12 mouse cellular contexts compared by ENCODE assay signal in the genomic region with DNA sequence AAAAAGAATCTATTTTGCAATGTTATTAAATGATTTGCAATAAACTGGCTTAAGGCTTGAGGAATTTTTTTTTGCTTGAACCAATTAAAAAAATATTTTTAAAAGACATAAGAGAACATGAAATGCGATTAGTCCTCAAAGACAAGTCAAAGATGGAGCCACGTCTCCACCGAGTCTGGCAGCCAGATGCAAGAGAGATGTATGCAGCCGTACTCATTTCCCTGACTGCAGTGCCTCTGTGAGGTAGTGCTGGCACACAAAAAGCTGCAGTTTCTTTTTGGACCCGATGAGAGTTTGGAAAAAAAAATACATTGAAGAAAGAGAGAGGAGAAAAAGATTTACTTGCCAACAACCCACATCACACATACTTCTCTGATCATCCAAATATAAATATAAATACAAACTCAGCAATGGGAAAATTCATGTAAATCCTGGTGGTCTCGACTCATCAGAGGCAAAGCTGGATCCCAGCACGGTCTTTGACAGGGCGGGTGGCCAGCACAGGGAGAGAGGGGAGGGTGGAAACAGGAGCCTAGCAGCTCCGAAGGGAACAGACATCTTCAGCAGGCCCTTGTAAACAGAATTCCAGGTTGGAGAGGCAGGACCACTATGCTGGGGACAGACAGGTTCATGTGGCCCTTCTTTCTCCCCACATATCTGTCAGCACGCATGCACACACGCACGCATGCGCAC. TPM values are rescaled to one million over a fixed set of nuclear protein-coding genes. Genes with fewer than 3 reads are reported as not detected.
A peak's percentile ranks its signal among the peaks of the same experiment; 100 is the strongest.
DNase-seq lines count a peak whose midpoint lies in the region; ATAC-seq and TF ChIP-seq lines count a peak whose summit lies in the region.
"Had no signal": no experiment of that assay in that cellular context is flagged by ENCODE, and none has a peak within 500 bp of the region (broad histone marks: within the 10 kb centered on the region; RNA-seq: fewer than 3 reads in every experiment).

No protein-coding gene starts in this region.

- 0 out of 2 replicates have a peak, but pooled peaks have one; percentile 37 for ATAC-seq in forebrain, embryonic 15.5 days (replicated peaks)
- no peak for ATAC-seq in forebrain, embryonic 12.5 days (ENCODE audit: low FRiP score)
- no peak for ATAC-seq in intestine, postnatal 0 days
- no peak for ATAC-seq in megakaryocyte, adult 5-6 weeks (ENCODE audit: poor library complexity, severe bottlenecking)

- peaks cover 25% of the 10 kb centered on the region for H3K4me1 ChIP-seq in forebrain, embryonic 15.5 days
- peaks cover 16% of the 10 kb centered on the region for H3K4me1 ChIP-seq in forebrain, embryonic 12.5 days
- peaks cover 22% of the 10 kb centered on the region for H3K4me1 ChIP-seq in embryonic facial prominence, embryonic 10.5 days
- no peaks in the 10 kb centered on the region for H3K4me1 ChIP-seq in intestine, postnatal 0 days (replicated peaks; ENCODE audit: control insufficient read depth, insufficient read depth, low read length)

- H3K4me3 ChIP-seq in forebrain, embryonic 15.5 days = no peak overlapping the region
- no peak overlapping the region for H3K4me3 ChIP-seq in forebrain, embryonic 12.5 days (replicated peaks)
- no peak overlapping the region for H3K4me3 ChIP-seq in embryonic facial prominence, embryonic 10.5 days
- no peak overlapping the region for H3K4me3 ChIP-seq in intestine, postnatal 0 days (ENCODE audit: low read depth, low read length)
- H3K4me3 ChIP-seq: heart, embryonic 12.5 days had no signal

- no peaks in the 10 kb centered on the region for H3K27me3 ChIP-seq in forebrain, embryonic 15.5 days
- H3K27me3 ChIP-seq in forebrain, embryonic 12.5 days = no peaks in the 10 kb centered on the region
- H3K27me3 ChIP-seq in embryonic facial prominence, embryonic 10.5 days (replicated peaks; ENCODE audit: low read depth, poor library complexity, severe bottlenecking) = no peaks in the 10 kb centered on the region
- no peaks in the 10 kb centered on the region for H3K27me3 ChIP-seq in intestine, postnatal 0 days (replicated peaks; ENCODE audit: control insufficient read depth, insufficient read depth, low read length)
- H3K27me3 ChIP-seq: heart, embryonic 12.5 days had no signal

- H3K9ac ChIP-seq in forebrain, embryonic 15.5 days (replicated peaks) = no peak overlapping the region
- no peak overlapping the region for H3K9ac ChIP-seq in forebrain, embryonic 12.5 days
- no peak overlapping the region for H3K9ac ChIP-seq in intestine, postnatal 0 days (ENCODE audit: low read depth, low read length)
- H3K9ac ChIP-seq: heart, embryonic 12.5 days had no signal

- peaks cover 7% of the 10 kb centered on the region for H3K36me3 ChIP-seq in forebrain, embryonic 15.5 days
- peaks cover 69% of the 10 kb centered on the region for H3K36me3 ChIP-seq in forebrain, embryonic 12.5 days (replicated peaks)
- peaks cover 83% of the 10 kb centered on the region for H3K36me3 ChIP-seq in embryonic facial prominence, embryonic 10.5 days (replicated peaks)
- H3K36me3 ChIP-seq in intestine, postnatal 0 days (ENCODE audit: control insufficient read depth, insufficient read depth) = no peaks in the 10 kb centered on the region; the same call in 1 of the 2 replicates

- TF ChIP-seq CTCF in intestine, postnatal 0 days (IDR thresholded peaks at IDR 0.05; ENCODE audit: low read depth) = no peak

- H3K27ac ChIP-seq in forebrain, embryonic 15.5 days (replicated peaks) = peak overlapping the region; percentile 16
- no peak overlapping the region for H3K27ac ChIP-seq in forebrain, embryonic 12.5 days
- peak overlapping the region; percentile 21; the same call in 1 of the 2 replicates for H3K27ac ChIP-seq in embryonic facial prominence, embryonic 10.5 days (replicated peaks)
- H3K27ac ChIP-seq in intestine, postnatal 0 days (ENCODE audit: low read depth, low read length) = peak overlapping the region; percentile 21; the same call in 1 of the 2 replicates

- no peak overlapping the region for H3K4me2 ChIP-seq in forebrain, embryonic 15.5 days (replicated peaks)
- no peak overlapping the region for H3K4me2 ChIP-seq in forebrain, embryonic 12.5 days
- no peak overlapping the region for H3K4me2 ChIP-seq in intestine, postnatal 0 days (replicated peaks; ENCODE audit: low read depth)
- H3K4me2 ChIP-seq: heart, embryonic 12.5 days; liver, embryonic 11.5 days had no signal

- intact Hi-C loops in left cerebral cortex, postnatal 4 days (cut with DNase I) = no loop called here

- 64% methylated on average over 13 of the region's 13 CpGs for WGBS in forebrain, embryonic 15.5 days
- WGBS in forebrain, embryonic 12.5 days = 87% methylated on average over 13 of the region's 13 CpGs
- 77% methylated on average over 13 of the region's 13 CpGs for WGBS in embryonic facial prominence, embryonic 10.5 days
- 74% methylated on average over 13 of the region's 13 CpGs for WGBS in intestine, postnatal 0 days

- H3K9me3 ChIP-seq in forebrain, embryonic 15.5 days = no peaks in the 10 kb centered on the region
- H3K9me3 ChIP-seq in forebrain, embryonic 12.5 days = no peaks in the 10 kb centered on the region
- no peaks in the 10 kb centered on the region for H3K9me3 ChIP-seq in embryonic facial prominence, embryonic 10.5 days
- H3K9me3 ChIP-seq in intestine, postnatal 0 days (ENCODE audit: control insufficient read depth) = no peaks in the 10 kb centered on the region

- peak; percentile 65 for DNase-seq in left cerebral cortex, postnatal 4 days
- no peak for DNase-seq in left cerebral cortex, adult 9 months (ENCODE audit: low spot score in 2 of 2)
- DNase-seq in embryonic facial prominence, embryonic 10.5 days (ENCODE audit: low spot score) = no peak
- no peak for DNase-seq in testis, postnatal 10 days (ENCODE audit: low spot score)
- DNase-seq: layer of hippocampus, adult 9-11 months; thymus, postnatal 25 days had no signal

RNA-seq across cellular contexts. Expression of gene Boc, which starts 48.0 kb away (rescaled TPM):
- polyA plus RNA-seq in forebrain, embryonic 15.5 days (2015; fragmentation: Nextera tagmentation; extraction: Ambion mirVana) = 15.3 and 16.9 TPM in 2 replicates
- 28.3 and 31.0 TPM in 2 replicates for polyA plus RNA-seq in forebrain, embryonic 12.5 days (2016; fragmentation: Nextera tagmentation; extraction: Ambion mirVana)
- 10 to 100 TPM; 20.0 to 22.4 TPM for total RNA-seq in left cerebral cortex, postnatal 4 days (2021)
- polyA plus RNA-seq in embryonic facial prominence, embryonic 10.5 days (2016; fragmentation: Nextera tagmentation; extraction: Ambion mirVana) = 14.2 and 14.3 TPM in 2 replicates
- polyA plus RNA-seq in intestine, postnatal 0 days (2015; fragmentation: Nextera tagmentation; extraction: Ambion mirVana) = 3.1 and 3.6 TPM in 2 replicates
- total RNA-seq in megakaryocyte, adult 5-6 weeks (2015) = 0.07 TPM in 1 of 2 replicates, not detected in the other
- total RNA-seq in megakaryocyte, adult 5-6 weeks (2017) = not detected in 2 replicates
